ENCODE assay signal across 19 mouse cellular contexts in genomic region chr7:67320359-67320758, GRCm38 (mm10). TPM values are rescaled to one million over a fixed set of nuclear protein-coding genes. Genes with fewer than 3 reads are reported as not detected.
DNase-seq lines count a peak whose midpoint lies in the region; ATAC-seq and TF ChIP-seq lines count a peak whose summit lies in the region.
"Had no signal": no experiment of that assay in that cellular context is flagged by ENCODE, and none has a peak within 500 bp of the region (broad histone marks: within the 10 kb centered on the region; RNA-seq: fewer than 3 reads in every experiment).

No protein-coding gene starts in this region.

- H3K27me3 ChIP-seq in myocyte (ENCODE audit: control insufficient read depth, insufficient read depth, insufficient read length), result no peaks in the 10 kb centered on the region
- H3K27me3 ChIP-seq: embryonic facial prominence, embryonic 12.5 days; forebrain, embryonic 13.5 days; heart, embryonic 12.5 days; hindbrain, embryonic 15.5 days had no signal

- no peak overlapping the region for H3K4me3 ChIP-seq in myocyte
- H3K4me3 ChIP-seq: embryonic facial prominence, embryonic 12.5 days; forebrain, embryonic 13.5 days; gastrocnemius, adult 2 months; heart, embryonic 12.5 days; hindbrain, embryonic 10.5 days; hindbrain, embryonic 15.5 days had no signal

- peaks cover 91% of the 10 kb centered on the region for H3K79me2 ChIP-seq in myocyte (ENCODE audit: control insufficient read depth, insufficient read depth)

- no peak for TF ChIP-seq POLR2A in myocyte (IDR thresholded peaks at IDR 0.05; ENCODE audit: insufficient read length, low read depth)

- H3K4me2 ChIP-seq in myocyte (ENCODE audit: low read depth), result peak overlapping the region; percentile 44
- H3K4me2 ChIP-seq: embryonic facial prominence, embryonic 12.5 days; forebrain, embryonic 13.5 days; heart, embryonic 12.5 days; hindbrain, embryonic 15.5 days had no signal

- DNase-seq in 3T3-L1 (ENCODE audit: low read depth, low spot score), result peak; percentile 12
- peak; percentile 40 for DNase-seq in A20 (ENCODE audit: low read depth, low spot score)
- peak; percentile 5 for DNase-seq in NIH3T3 (ENCODE audit: low read depth)
- no peak for DNase-seq in thymus, postnatal 36 days
- DNase-seq: adrenal gland, postnatal 10 days; cerebellum, adult 11-12 months; cerebellum, adult 9-11 months; forebrain, postnatal 0 days; gastrocnemius, adult 2 months; gastrocnemius, postnatal 25 days had no signal

- ATAC-seq in monocyte, adult 5-6 weeks (replicated peaks; ENCODE audit: insufficient number of reproducible peaks, low FRiP score, low TSS enrichment, poor library complexity, severe bottlenecking), result no peak
- ATAC-seq: forebrain, embryonic 13.5 days; forebrain, postnatal 0 days; inflammation-experienced regulatory T-cells, adult 6 months; intestine, postnatal 0 days had no signal

- H3ac ChIP-seq in myocyte (ENCODE audit: control insufficient read depth, insufficient read length), result no peak overlapping the region

- peaks cover 8% of the 10 kb centered on the region for H3K36me3 ChIP-seq in myocyte (ENCODE audit: control insufficient read depth, insufficient read depth)
- H3K36me3 ChIP-seq: embryonic facial prominence, embryonic 12.5 days; hindbrain, embryonic 10.5 days had no signal

TF ChIP-seq in myocyte, 11 proteins besides CTCF, POLR2A, EP300 and RAD21:
- TF ChIP-seq TCF3 (IDR thresholded peaks at IDR 0.05; ENCODE audit: insufficient read length, low read depth) (no peak), E2F4 (IDR thresholded peaks at IDR 0.05; ENCODE audit: insufficient read depth) (no peak), USF1 (IDR thresholded peaks at IDR 0.05; ENCODE audit: low read depth) (no peak), MYOD1 (IDR thresholded peaks at IDR 0.05; ENCODE audit: control insufficient read depth in 1 of 3, insufficient read length in 2 of 3, low read depth in 2 of 3) (no peak), TCF12 (IDR thresholded peaks at IDR 0.05; ENCODE audit: insufficient read depth, poor library complexity, severe bottlenecking) (no peak), REST (IDR thresholded peaks at IDR 0.05; ENCODE audit: insufficient read depth, insufficient read length) (no peak), POLR2AphosphoS2 (IDR thresholded peaks at IDR 0.05; ENCODE audit: insufficient read length, low read depth) (no peak), CEBPB (IDR thresholded peaks at IDR 0.05; ENCODE audit: insufficient read depth, poor library complexity, severe bottlenecking) (no peak), SRF (IDR thresholded peaks at IDR 0.05; ENCODE audit: control insufficient read depth, insufficient read length, low read depth) (no peak), MAX (IDR thresholded peaks at IDR 0.05; ENCODE audit: low read depth) (no peak), MYOG (IDR thresholded peaks at IDR 0.05; ENCODE audit: control insufficient read depth in 1 of 3, insufficient read depth in 1 of 3, insufficient read length in 2 of 3, low read depth in 2 of 3) (no peak)

RNA-seq across cellular contexts. Expression of gene Mef2a, which starts 52.3 kb away (rescaled TPM):
- polyA plus RNA-seq in myocyte (2012; fragmentation: generic; extraction: Trizol), result 64.5 TPM
- total RNA-seq in monocyte, adult 5-6 weeks (2017), result 226 to 314 TPM (median 237 TPM) in 3 replicates

Comparison
In these comparisons a context has a peak if more than half of its experiments do, and no peak if none do; other contexts are left out.
1. DNase-seq: peak in 3T3-L1 (single experiment), A20 (single experiment) and NIH3T3 (single experiment); none in thymus, postnatal 36 days (0 of 2).